Mouse (Mus musculus) urinary bladder, adult 2 months (tissue): ENCODE results near the gene Cers3. TPM values are rescaled to one million over a fixed set of nuclear protein-coding genes. Genes with fewer than 3 reads are reported as not detected.

Experiments
- DNase-seq: peaks from one replicate; pipeline ENCODE4 v3.0.0; 2022; ENCODE audit warnings: low spot score
- polyA plus RNA-seq: library from polyadenylated mRNA; depleted of rRNA; stranded (reverse); fragments of >200 nt; gene quantifications from 2 replicates; pipeline ENCODE4 v1.2.3, GENCODE M21; 2012

The Cers3 gene
- polyA plus RNA-seq, 1 experiment, result 50.1 TPM

- DNase-seq, result peak; percentile 54
Observed at GRCm38 (mm10) chr7:66779944-66780942, 36.9 kb downstream of the Cers3 start.

- no peak for DNase-seq
Observed at GRCm38 (mm10) chr7:66786476-66786875, 43.2 kb downstream of the Cers3 start.

- no peak for DNase-seq
Observed at GRCm38 (mm10) chr7:66787816-66788215, 44.5 kb downstream of the Cers3 start.

GRCm38 (mm10) chr7:66789860-66790748 is 46.8 kb downstream of the Cers3 start:
- no peak for DNase-seq

GRCm38 (mm10) chr7:66791022-66791421 is 47.7 kb downstream of the Cers3 start:
- DNase-seq, result no peak

DNA sequence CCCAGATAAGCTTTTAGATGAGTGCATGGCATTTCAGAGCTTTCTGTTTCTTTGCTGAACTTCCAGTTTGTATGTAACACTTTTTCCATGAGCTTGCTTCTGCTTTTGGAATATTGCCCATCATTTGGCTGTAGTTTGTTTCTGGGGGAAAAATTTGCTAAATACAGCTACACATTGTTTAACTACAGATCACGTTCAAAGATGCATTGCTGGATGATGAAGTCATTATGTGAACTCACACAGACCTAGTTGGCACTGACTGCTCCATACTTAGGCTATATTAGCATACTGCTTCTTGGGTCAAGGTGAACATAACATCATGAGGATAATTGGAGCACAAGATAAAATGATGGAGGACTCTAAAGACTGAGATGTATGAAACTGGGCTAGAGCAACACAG is 53.6 kb downstream of the Cers3 start:
- DNase-seq, result no peak

- no peak for DNase-seq
Observed at GRCm38 (mm10) chr7:66797345-66797744, 54.0 kb downstream of the Cers3 start.

- DNase-seq, result no peak
Observed at GRCm38 (mm10) chr7:66798826-66799225, 55.5 kb downstream of the Cers3 start.

- DNase-seq, result no peak
Observed at GRCm38 (mm10) chr7:66800784-66801183, 57.5 kb downstream of the Cers3 start.

GRCm38 (mm10) chr7:66801785-66802184 is 58.5 kb downstream of the Cers3 start:
- no peak for DNase-seq

DNA sequence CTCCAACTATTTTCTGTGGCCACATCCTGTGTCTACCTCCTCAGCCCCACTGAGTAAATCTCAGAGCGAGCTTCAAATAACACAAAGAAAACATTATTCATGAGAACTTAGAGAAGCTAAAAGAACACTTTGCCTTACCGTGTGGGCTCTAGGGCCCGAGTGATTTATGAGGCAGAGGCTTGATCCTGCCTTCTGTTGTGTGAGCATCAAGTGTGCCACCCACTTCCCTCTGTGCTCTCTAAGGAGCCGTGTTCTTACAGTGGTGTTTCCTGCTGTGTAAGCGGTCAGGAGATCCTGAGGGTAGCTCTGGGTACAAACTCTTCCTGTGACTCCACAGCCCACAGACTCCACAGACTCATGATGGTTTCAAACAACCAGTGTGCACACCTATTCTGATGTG is 60.5 kb downstream of the Cers3 start:
- DNase-seq, result no peak

DNA sequence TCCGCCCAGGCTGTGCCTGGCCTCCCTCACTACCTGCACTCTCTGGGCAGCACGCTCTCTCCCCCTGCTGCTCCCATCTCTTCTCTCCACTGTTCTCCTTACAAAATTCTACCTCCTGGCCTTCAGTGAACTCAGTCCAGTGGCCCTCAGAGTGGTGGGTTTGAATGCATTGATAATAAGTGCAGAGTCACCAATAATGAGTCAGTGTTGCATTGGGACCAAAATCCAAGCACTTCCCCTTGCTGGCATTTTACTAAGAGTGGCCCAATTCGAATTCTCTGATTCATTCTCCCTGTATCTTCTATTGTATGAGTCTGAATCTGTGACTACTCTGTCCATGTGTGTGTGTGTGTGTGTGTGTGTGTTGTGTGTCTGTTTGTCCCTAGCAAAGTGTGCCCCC is 63.5 kb downstream of the Cers3 start:
- no peak for DNase-seq

DNA sequence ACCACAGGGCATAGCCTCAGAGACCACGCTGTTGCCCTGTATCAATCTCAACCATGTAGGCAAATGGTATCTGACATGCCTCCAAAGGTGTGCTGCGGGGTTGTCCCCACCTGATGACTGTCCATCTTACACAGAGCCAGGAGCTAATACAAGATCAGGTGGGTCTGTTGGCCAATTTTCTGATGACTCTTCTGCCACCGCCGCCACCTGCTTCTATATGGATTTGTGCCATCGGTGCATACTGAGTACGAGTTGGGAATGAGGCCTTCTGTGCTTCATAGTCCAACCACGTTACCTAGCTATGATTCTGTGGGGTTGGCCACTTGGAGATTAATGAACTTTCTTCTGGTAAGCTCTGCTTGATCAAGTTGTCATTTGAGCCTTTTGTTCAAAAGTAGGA is 67.1 kb downstream of the Cers3 start:
- no peak for DNase-seq

- no peak for DNase-seq
Observed at GRCm38 (mm10) chr7:66811294-66811693, 68.0 kb downstream of the Cers3 start.

DNA sequence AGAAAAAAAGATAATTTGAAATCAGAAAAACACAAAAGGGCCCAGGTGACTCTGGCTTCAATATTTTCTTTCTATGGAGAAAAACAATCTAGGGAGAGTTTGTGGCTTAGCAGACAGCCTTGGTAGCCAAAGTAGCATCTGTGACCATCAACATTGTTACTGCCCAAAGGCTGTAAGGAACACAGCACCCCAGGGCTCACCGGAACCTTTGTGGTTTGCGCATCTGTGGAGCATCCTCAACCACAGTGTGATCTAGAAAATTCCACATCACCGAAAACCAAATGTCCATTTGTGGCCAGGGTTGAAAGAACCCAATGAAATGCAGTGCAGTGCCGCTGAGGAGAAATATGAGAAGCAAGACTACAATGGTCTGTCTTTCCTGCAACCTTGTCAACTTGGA is 69.0 kb downstream of the Cers3 start:
- DNase-seq, result no peak

GRCm38 (mm10) chr7:66812737-66813136 is 69.4 kb downstream of the Cers3 start:
- DNase-seq, result no peak

DNA sequence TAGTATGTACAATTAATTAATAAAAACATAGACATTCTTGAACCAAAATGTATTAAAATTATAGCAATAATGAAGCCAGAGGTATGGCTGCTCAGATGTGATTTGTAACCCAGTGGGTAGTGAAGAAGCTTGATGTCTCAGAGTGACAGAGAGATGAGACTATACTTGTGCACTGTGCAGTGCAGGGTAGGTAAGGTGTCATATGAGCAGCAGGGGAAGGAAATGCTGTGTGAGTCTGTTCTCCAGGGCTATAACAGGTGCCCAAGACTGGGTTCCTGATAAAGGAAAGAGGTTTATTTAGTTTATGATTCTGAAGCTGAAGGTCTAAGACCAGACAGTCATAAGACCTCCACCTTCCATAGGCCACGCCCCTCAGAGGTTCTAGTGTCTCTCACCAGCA is 69.9 kb downstream of the Cers3 start:
- no peak for DNase-seq

DNA sequence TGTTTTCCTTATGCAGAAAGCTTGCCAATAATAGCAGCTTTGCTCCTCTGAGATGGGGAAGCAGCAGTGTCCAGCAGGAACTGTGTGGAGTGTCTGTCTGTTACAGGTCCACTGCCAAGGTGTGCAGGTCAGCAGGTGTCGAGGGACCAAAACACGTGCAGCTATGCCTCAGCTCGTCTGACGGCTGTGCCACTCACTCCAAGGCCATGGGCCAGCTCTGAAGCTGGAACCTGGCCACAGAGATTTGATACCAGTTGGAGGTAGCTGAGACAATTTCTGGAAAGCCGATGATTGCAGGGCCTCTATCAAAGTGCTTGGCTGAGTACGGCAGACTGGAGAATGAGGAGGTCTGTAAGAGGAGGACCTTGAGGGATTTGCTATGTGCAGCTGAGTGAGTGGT is 72.2 kb downstream of the Cers3 start:
- DNase-seq, result no peak

- DNase-seq, result no peak
Observed at GRCm38 (mm10) chr7:66820034-66820433, 76.7 kb downstream of the Cers3 start.

- DNase-seq, result no peak
Observed at GRCm38 (mm10) chr7:66830803-66831202, 87.5 kb downstream of the Cers3 start.

DNA sequence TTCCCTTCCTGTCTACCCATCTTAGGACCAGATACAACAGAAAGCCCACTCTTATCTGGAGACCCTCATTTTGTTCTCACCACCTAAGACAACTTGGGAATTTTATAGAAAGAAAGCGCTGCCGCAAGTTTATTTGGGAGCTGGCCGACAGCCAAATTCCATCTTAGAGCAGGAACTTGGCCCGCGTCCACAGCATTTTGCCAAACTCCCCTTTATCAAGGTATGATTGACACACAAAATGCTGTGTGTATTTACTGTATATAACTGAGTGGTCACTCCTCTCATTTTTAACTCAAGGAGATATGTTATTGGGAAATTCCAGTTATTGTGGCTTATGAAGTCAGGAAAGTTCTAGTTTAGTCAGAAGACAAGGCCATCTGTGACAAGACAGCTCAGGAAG is 88.0 kb downstream of the Cers3 start:
- DNase-seq, result no peak

- peak; percentile 77 for DNase-seq
Observed at GRCm38 (mm10) chr7:66839463-66840007, 96.2 kb downstream of the Cers3 start, which contains the start of gene Adamts17. TSS of gene Adamts17 (plus strand) at chr7:66839735.
